Mouse (Mus musculus) midbrain, postnatal 0 days (tissue): Measurements from ENCODE around the gene Polr2l. TPM values are rescaled to one million over a fixed set of nuclear protein-coding genes. Genes with fewer than 3 reads are reported as not detected.
A peak's percentile ranks its signal among the peaks of the same experiment; 100 is the strongest.

Experiments
- ATAC-seq: fragments of 200-750 bp; cut with Nextera tagmentation; 2 replicates; pipeline ENCODE4 v1.8.0; 2017; ENCODE audit warnings: moderate number of reproducible peaks, mild to moderate bottlenecking, moderate TSS enrichment, moderate library complexity; ENCODE audit not compliant: low FRiP score
- DNase-seq: peaks from one replicate; pipeline ENCODE4 v3.0.0-alpha.2; 2015; ENCODE audit warnings: low spot score
- H3K27ac ChIP-seq: fragments of 300-500 bp; sonication (generic); 2 replicates; pipeline ENCODE4 v1.5.1; 2014; ENCODE audit warnings: low read depth, mild to moderate bottlenecking, low read length, mixed read lengths
- H3K27me3 ChIP-seq: fragments of 300-500 bp; sonication (generic); 2 replicates; pipeline ENCODE4 v1.6.1; 2014; ENCODE audit warnings: low read length, control low read depth, mixed read lengths; ENCODE audit not compliant: insufficient read depth
- H3K36me3 ChIP-seq: fragments of 300-500 bp; sonication (generic); 2 replicates; pipeline ENCODE4 v1.6.1; 2014; ENCODE audit warnings: low read length, control low read depth, mixed read lengths; ENCODE audit not compliant: insufficient read depth
- H3K4me1 ChIP-seq: fragments of 300-500 bp; sonication (generic); 2 replicates; pipeline ENCODE4 v1.6.1; 2014; ENCODE audit warnings: mild to moderate bottlenecking, control low read depth, antibody characterized with exemption, low read length, mixed read lengths; ENCODE audit not compliant: insufficient read depth
- H3K4me2 ChIP-seq: fragments of 300-500 bp; sonication (generic); 2 replicates; pipeline ENCODE4 v1.6.1; 2014; ENCODE audit warnings: low read depth, mild to moderate bottlenecking, low read length, mixed read lengths; ENCODE audit not compliant: poor library complexity, severe bottlenecking
- H3K4me3 ChIP-seq: fragments of 300-500 bp; sonication (generic); 2 replicates; pipeline ENCODE4 v1.5.1; 2014; ENCODE audit warnings: low read depth, mild to moderate bottlenecking, low read length, moderate library complexity
- H3K9ac ChIP-seq: fragments of 300-500 bp; sonication (generic); replicated peaks from 2 replicates; pipeline ENCODE4 v1.6.1; 2014; ENCODE audit warnings: mild to moderate bottlenecking, low read length, moderate library complexity, mixed read lengths; ENCODE audit not compliant: poor library complexity, severe bottlenecking
- H3K9me3 ChIP-seq: fragments of 300-500 bp; sonication (generic); 2 replicates; pipeline ENCODE4 v1.6.1; 2016; ENCODE audit warnings: low read length, control low read depth
- CTCF ChIP-seq: IDR thresholded peaks from 2 replicates; pipeline ENCODE4 v1.5.1; 2016; ENCODE audit warnings: antibody characterized with exemption, mild to moderate bottlenecking
- WGBS: fragments of 180-500 bp; shearing (Covaris S2); extraction: QIAGEN DNeasy Blood & Tissue Kit; methylation state at CpG from one replicate; pipeline ENCODE4 v1.1.7; 2014; 5-methylcytosine and 5-hydroxymethylcytosine counted together
- polyA plus RNA-seq: library from polyadenylated mRNA; unstranded; fragments of >200 nt; fragmentation: Nextera tagmentation; extraction: Ambion mirVana; gene quantifications from 2 replicates; pipeline ENCODE4 v1.2.1, GENCODE M21; 2015
- total RNA-seq: library from RNA; depleted of rRNA; stranded (reverse); fragments of >200 nt; gene quantifications from 2 replicates; pipeline ENCODE4 v1.2.3, GENCODE M21; 2014

The Polr2l gene
- total and polyA plus RNA-seq, 2 experiments from 2014 or later: 28.9 to 78.5 TPM

- no peak for TF ChIP-seq CTCF
- Histone ChIP-seq H3K9ac (no peak overlapping the region), H3K9me3 (no peaks in the 10 kb centered on the region), H3K4me2 (no peak overlapping the region), H3K27me3 (peaks cover 43% of the 10 kb centered on the region), H3K4me1 (peaks cover 13% of the 10 kb centered on the region), H3K4me3 (no peak overlapping the region), H3K36me3 (peaks cover 28% of the 10 kb centered on the region), H3K27ac (no peak overlapping the region)
- WGBS: 79% methylated on average over 5 of the region's 5 CpGs
- no peak for DNase-seq
- ATAC-seq: no peak
Observed at GRCm38 (mm10) chr7:141460001-141460390, 14.9 kb downstream of the Polr2l start.

- no peak for DNase-seq
- ATAC-seq: no peak
- H3K27me3 ChIP-seq: peaks cover 36% of the 10 kb centered on the region
- peaks cover 28% of the 10 kb centered on the region for H3K36me3 ChIP-seq
- H3K4me1 ChIP-seq: peaks cover 11% of the 10 kb centered on the region
- WGBS: 91% methylated on average over 17 of the region's 17 CpGs
- no peak overlapping the region for H3K4me3 ChIP-seq
- no peaks in the 10 kb centered on the region for H3K9me3 ChIP-seq
- H3K9ac ChIP-seq: no peak overlapping the region
- no peak for TF ChIP-seq CTCF
- H3K4me2 ChIP-seq: no peak overlapping the region
- H3K27ac ChIP-seq: no peak overlapping the region
Observed at GRCm38 (mm10) chr7:141459301-141459711, 15.6 kb downstream of the Polr2l start.

GRCm38 (mm10) chr7:141458661-141459060 is 16.3 kb downstream of the Polr2l start:
- Histone ChIP-seq H3K4me3 (no peak overlapping the region), H3K9me3 (no peaks in the 10 kb centered on the region), H3K9ac (no peak overlapping the region), H3K4me2 (no peak overlapping the region), H3K27me3 (peaks cover 30% of the 10 kb centered on the region), H3K4me1 (peaks cover 11% of the 10 kb centered on the region), H3K36me3 (peaks cover 28% of the 10 kb centered on the region), H3K27ac (no peak overlapping the region)
- DNase-seq (no peak), ATAC-seq (no peak)
- 94% methylated on average over 11 of the region's 11 CpGs for WGBS
- no peak for TF ChIP-seq CTCF

- ATAC-seq: no peak
- TF ChIP-seq CTCF: peak; percentile 55
- 76% methylated on average over 15 of the region's 15 CpGs for whole genome bisulfite sequencing
Observed at GRCm38 (mm10) chr7:141457986-141458660, 16.8 kb downstream of the Polr2l start.

GRCm38 (mm10) chr7:141457236-141457635 is 17.7 kb downstream of the Polr2l start:
- no peak for TF ChIP-seq CTCF
- no peak for ATAC-seq

More at GRCm38 (mm10) chr7:141457986-141458660, 16.8 kb downstream of the Polr2l start:
- no peak for DNase-seq
- Histone ChIP-seq H3K27me3 (peaks cover 24% of the 10 kb centered on the region), H3K4me3 (no peak overlapping the region), H3K9ac (no peak overlapping the region), H3K27ac (no peak overlapping the region), H3K36me3 (peaks cover 28% of the 10 kb centered on the region), H3K4me1 (peaks cover 11% of the 10 kb centered on the region), H3K4me2 (no peak overlapping the region), H3K9me3 (no peaks in the 10 kb centered on the region)

GRCm38 (mm10) chr7:141456739-141457138 is 18.2 kb downstream of the Polr2l start:
- no peak for DNase-seq
- no peak overlapping the region for H3K4me2 ChIP-seq

More at GRCm38 (mm10) chr7:141457236-141457635, 17.7 kb downstream of the Polr2l start:
- no peak overlapping the region for H3K4me3 ChIP-seq
- no peak overlapping the region for H3K27ac ChIP-seq
- WGBS: 91% methylated on average over 14 of the region's 14 CpGs
- peaks cover 29% of the 10 kb centered on the region for H3K36me3 ChIP-seq
- no peak for DNase-seq
- H3K9ac ChIP-seq: no peak overlapping the region
- H3K4me1 ChIP-seq: peaks cover 11% of the 10 kb centered on the region
- peaks cover 16% of the 10 kb centered on the region for H3K27me3 ChIP-seq
- H3K9me3 ChIP-seq: no peaks in the 10 kb centered on the region
- H3K4me2 ChIP-seq: no peak overlapping the region

More at GRCm38 (mm10) chr7:141456739-141457138, 18.2 kb downstream of the Polr2l start:
- Histone ChIP-seq H3K4me3 (no peak overlapping the region), H3K27me3 (peaks cover 12% of the 10 kb centered on the region; the same call in 1 of the 2 replicates), H3K36me3 (peaks cover 34% of the 10 kb centered on the region), H3K27ac (no peak overlapping the region), H3K9me3 (no peaks in the 10 kb centered on the region), H3K9ac (no peak overlapping the region), H3K4me1 (peaks cover 8% of the 10 kb centered on the region)
- 92% methylated on average over 6 of the region's 6 CpGs for WGBS
- no peak for TF ChIP-seq CTCF
- ATAC-seq: no peak
